Mouse (Mus musculus) B cell, adult (primary cell): Measurements from ENCODE around the gene Wnt3a. TPM values are rescaled to one million over a fixed set of nuclear protein-coding genes. Genes with fewer than 3 reads are reported as not detected.

Experiments used
- total RNA-seq: library from RNA; stranded (reverse); gene quantifications from 4 replicates; pipeline ENCODE4 v1.2.4, GENCODE M21; 2023; ENCODE audit not compliant: inconsistent age

Gene Wnt3a
- total RNA-seq = not detected in 4 replicates

GRCm38 (mm10) chr11:59290702-59291303 lies at the start of gene Wnt3a:
Wnt3a (minus strand) TSS chr11:59290752.

GRCm38 (mm10) chr11:59306461-59307421 lies 16.2 kb upstream of the Wnt3a start, which contains the start of gene Wnt9a:
Wnt9a (plus strand) TSS chr11:59306928.

GRCm38 (mm10) chr11:59228122-59228953 lies 62.2 kb downstream of the Wnt3a start, which contains the start of gene Arf1:
Arf1 (minus strand) TSS chr11:59228270.

GRCm38 (mm10) chr11:59208153-59208831 lies 82.3 kb downstream of the Wnt3a start, which contains the start of gene 2310033P09Rik:
2310033P09Rik (plus strand) TSS chr11:59208321.

GRCm38 (mm10) chr11:59202081-59202995 lies 88.2 kb downstream of the Wnt3a start, which contains the start of gene Mrpl55:
Mrpl55 (plus strand) TSS chr11:59202486.

Other genes with a start within 250 kb of the Wnt3a start
- gene Obscn, start 154.3 kb downstream of the Wnt3a start, total RNA-seq = 0.15 to 0.51 TPM (median 0.42 TPM) in 4 replicates
- gene Iba57, start 127.0 kb downstream of the Wnt3a start, total RNA-seq = 32.2 to 40.6 TPM (median 34.8 TPM) in 4 replicates
- gene Gjc2, start 107.5 kb downstream of the Wnt3a start, total RNA-seq = not detected in 4 replicates
- gene Guk1, start 98.5 kb downstream of the Wnt3a start, total RNA-seq = 30.0 to 37.8 TPM (median 34.6 TPM) in 4 replicates
- 15.0 to 17.5 TPM (median 15.9 TPM) in 4 replicates for gene Mrpl55, start 88.3 kb downstream of the Wnt3a start, total RNA-seq
- gene 2310033P09Rik, start 82.4 kb downstream of the Wnt3a start, total RNA-seq = 29.1 to 32.2 TPM (median 30.1 TPM) in 4 replicates
- 256 to 269 TPM (median 262 TPM) in 4 replicates for gene Arf1, start 62.5 kb downstream of the Wnt3a start, total RNA-seq
- not detected in 4 replicates for gene Wnt9a, start 16.2 kb upstream of the Wnt3a start, total RNA-seq
- gene Prss38, start 84.9 kb upstream of the Wnt3a start, total RNA-seq = not detected in 4 replicates
- 10.9 to 12.7 TPM (median 11.7 TPM) in 4 replicates for gene Jmjd4, start 159.3 kb upstream of the Wnt3a start, total RNA-seq
- gene Snap47, start 160.4 kb upstream of the Wnt3a start, total RNA-seq = 14.7 to 19.3 TPM (median 16.6 TPM) in 4 replicates
- 3.0 to 5.8 TPM (median 3.8 TPM) in 4 replicates for gene Zfp867, start 181.7 kb upstream of the Wnt3a start, total RNA-seq
- 14.2 to 17.7 TPM (median 15.0 TPM) in 4 replicates for gene Zkscan17, start 236.0 kb upstream of the Wnt3a start, total RNA-seq